Mouse (Mus musculus) forebrain, embryonic 10.5 days (tissue): ENCODE measurements at regions not wholly inside any gene's neighbourhood (a gene's known extent, or its start where the extent isn't known, plus 50 kb on each side); places are given as distances from the start of the nearest gene placed in this dataset.

Experiments used
- DNase-seq: peaks from one replicate; pipeline ENCODE4 v3.0.0-alpha.2; 2017; ENCODE audit warnings: low spot score; ENCODE audit errors: extremely low spot score
- H3K27ac ChIP-seq: fragments of 300-500 bp; sonication (generic); 2 replicates; pipeline ENCODE4 v1.5.1; 2016; ENCODE audit warnings: mild to moderate bottlenecking
- H3K27me3 ChIP-seq: fragments of 300-500 bp; sonication (generic); 2 replicates; pipeline ENCODE4 v1.6.1; 2016; ENCODE audit warnings: mild to moderate bottlenecking; ENCODE audit not compliant: poor library complexity, severe bottlenecking
- H3K36me3 ChIP-seq: fragments of 300-500 bp; sonication (generic); replicated peaks from 2 replicates; pipeline ENCODE4 v1.6.1; 2016; ENCODE audit warnings: mild to moderate bottlenecking, moderate library complexity
- H3K4me1 ChIP-seq: fragments of 300-500 bp; sonication (generic); 2 replicates; pipeline ENCODE4 v1.6.1; 2016
- H3K4me3 ChIP-seq: fragments of 300-500 bp; sonication (generic); 2 replicates; pipeline ENCODE4 v1.5.1; 2016; ENCODE audit warnings: mild to moderate bottlenecking, moderate library complexity
- H3K9me3 ChIP-seq: fragments of 300-500 bp; sonication (generic); 2 replicates; pipeline ENCODE4 v1.6.1; 2016; ENCODE audit warnings: mild to moderate bottlenecking, moderate library complexity
- WGBS: fragments of 180-500 bp; shearing (Covaris S2); methylation state at CpG from one replicate; pipeline ENCODE4 v1.1.7; 2016; 5-methylcytosine and 5-hydroxymethylcytosine counted together

DNA sequence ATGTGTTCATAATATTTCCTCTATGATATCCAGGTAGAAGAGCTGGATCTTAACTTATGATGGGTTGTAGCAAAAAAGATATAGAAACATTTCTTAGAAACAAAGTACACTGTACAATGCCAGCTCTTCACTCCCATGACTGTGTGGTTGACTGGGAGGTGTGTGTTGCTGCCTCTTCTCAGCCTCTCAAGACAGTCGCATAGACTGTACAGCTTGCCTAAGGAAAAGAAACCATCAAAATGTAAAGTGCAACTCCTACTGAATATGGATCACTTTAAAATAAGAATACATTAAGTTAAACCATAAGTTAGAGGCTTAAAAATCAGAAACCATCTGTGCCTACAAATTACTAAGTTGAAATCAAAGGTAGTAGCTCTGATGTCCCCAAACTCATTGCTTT, 125.5 kb upstream of the P3h2 start:
- Histone ChIP-seq H3K27ac (no peak overlapping the region), H3K9me3 (no peaks in the 10 kb centered on the region), H3K4me1 (no peaks in the 10 kb centered on the region), H3K4me3 (no peak overlapping the region), H3K36me3 (no peaks in the 10 kb centered on the region), H3K27me3 (no peaks in the 10 kb centered on the region)
- 91% methylated on average over 1 of the region's 1 CpGs for WGBS
- DNase-seq: no peak

DNA sequence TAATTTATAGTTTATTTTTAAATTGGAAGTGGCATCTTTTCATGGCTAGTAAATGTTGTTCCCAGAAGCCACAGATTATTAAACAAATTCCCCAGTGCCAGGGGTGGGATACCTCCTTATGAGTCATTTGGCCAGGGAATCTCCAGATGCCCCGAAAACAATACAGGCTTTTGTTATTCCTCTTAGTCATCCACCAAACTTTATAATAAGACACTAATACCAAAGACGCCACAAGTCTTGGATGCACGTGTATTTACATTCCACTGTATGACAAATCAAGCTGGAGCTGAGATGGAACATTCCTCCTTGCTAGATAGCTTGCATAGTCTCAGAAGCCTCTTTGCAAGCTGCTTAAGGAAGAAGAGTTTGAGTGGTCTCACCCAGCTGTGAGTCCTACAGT, 105.8 kb upstream of the P3h2 start:
- Histone ChIP-seq H3K9me3 (peaks cover 10% of the 10 kb centered on the region; the same call in 1 of the 2 replicates), H3K4me1 (no peaks in the 10 kb centered on the region), H3K4me3 (no peak overlapping the region), H3K36me3 (no peaks in the 10 kb centered on the region), H3K27ac (no peak overlapping the region), H3K27me3 (no peaks in the 10 kb centered on the region)
- WGBS: 82% methylated on average over 3 of the region's 3 CpGs
- no peak for DNase-seq

DNA sequence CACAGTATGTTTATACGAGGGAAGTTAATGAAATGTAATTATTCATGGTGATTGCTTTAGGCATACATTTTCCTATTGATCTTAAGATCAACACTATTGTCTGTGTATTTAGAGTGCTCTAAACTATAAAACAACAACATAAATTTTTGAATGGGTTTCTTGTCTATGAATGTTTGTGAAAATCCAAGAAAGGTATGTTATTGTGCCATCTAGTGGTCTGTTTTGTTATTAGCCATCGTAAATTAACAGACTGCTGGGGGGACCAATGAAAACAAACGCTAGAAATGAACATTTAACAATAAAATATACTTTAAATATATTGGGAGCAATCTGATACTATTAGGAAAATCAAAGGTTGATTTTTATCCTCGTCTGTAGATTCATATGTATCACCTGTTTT, 93.5 kb upstream of the P3h2 start:
- H3K4me1 ChIP-seq: no peaks in the 10 kb centered on the region
- no peaks in the 10 kb centered on the region for H3K36me3 ChIP-seq
- no peaks in the 10 kb centered on the region for H3K9me3 ChIP-seq
- no peak for DNase-seq
- 23% methylated on average over 4 of the region's 4 CpGs for WGBS
- no peaks in the 10 kb centered on the region for H3K27me3 ChIP-seq
- no peak overlapping the region for H3K27ac ChIP-seq
- H3K4me3 ChIP-seq: no peak overlapping the region

DNA sequence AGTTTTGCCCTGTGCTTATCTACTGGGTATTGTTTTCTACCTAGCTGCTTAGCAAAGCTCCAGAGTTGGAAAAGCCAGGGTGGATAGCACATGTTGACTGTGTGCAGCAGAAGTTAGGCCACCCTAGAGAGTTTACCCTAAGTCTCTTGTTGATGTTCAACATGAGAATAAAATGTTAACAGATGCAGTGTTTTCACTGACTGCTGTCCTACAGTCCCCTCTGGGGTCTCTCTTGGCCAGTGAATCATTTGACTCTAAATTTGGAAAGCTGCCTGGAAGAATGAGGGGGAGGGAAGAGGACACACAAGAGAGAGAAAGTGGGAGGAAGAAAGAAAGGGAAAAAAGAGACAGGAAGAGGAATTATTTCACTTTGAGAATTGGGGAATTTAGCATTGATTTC, 90.8 kb upstream of the P3h2 start:
- Histone ChIP-seq H3K4me1 (no peaks in the 10 kb centered on the region), H3K4me3 (no peak overlapping the region), H3K9me3 (no peaks in the 10 kb centered on the region), H3K36me3 (no peaks in the 10 kb centered on the region), H3K27me3 (no peaks in the 10 kb centered on the region), H3K27ac (no peak overlapping the region)
- DNase-seq: no peak

DNA sequence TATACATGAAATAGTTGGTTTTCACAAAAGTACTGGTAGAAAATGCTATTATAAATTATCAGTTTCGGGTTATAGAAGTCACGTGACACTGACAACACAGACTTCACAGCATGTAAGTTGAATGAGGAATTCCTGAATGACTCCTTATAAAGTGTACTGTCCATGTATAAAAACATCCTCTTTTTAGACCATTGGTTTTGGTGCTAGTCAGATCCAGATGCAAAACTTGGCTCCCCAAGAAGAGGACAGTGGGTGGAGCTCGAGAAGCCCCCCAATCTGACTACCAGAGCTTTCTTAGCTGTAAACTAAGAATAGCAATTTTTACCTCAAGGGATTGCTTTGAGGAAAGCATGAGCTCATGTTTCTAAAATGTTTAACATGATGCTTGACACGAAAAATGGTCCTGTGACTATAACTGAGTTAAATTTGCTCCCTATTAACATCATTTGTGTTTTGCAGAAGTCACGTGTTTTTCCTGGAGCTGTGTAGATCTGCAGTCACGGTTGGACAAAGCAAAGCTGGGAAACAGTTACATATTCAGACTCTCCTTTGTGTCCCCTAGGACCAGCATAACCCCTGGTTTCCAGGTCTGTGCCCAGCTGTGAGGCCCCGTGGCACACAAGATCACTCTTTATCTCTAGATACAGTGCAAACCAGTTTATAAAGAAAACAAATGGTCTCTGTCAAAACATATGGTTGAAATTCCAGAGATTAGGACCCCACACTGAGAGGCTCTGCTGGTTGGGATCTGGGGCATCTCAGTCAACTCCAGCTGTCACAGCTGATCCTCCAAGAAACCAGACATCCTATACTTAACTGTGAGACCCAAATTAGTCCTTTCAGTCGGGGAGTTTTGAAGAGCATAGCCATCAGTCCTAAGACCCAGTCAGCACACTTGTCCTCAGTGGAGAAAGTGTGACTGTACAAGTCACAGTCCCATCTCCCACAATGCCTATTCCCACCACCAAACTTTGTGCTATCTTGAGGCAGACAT, 80.0 kb upstream of the P3h2 start:
- Histone ChIP-seq H3K27me3 (no peaks in the 10 kb centered on the region), H3K36me3 (no peaks in the 10 kb centered on the region), H3K4me3 (no peak overlapping the region), H3K27ac (no peak overlapping the region), H3K9me3 (no peaks in the 10 kb centered on the region), H3K4me1 (peaks cover 16% of the 10 kb centered on the region)
- 59% methylated on average over 8 of the region's 8 CpGs for WGBS
- DNase-seq: no peak

DNA sequence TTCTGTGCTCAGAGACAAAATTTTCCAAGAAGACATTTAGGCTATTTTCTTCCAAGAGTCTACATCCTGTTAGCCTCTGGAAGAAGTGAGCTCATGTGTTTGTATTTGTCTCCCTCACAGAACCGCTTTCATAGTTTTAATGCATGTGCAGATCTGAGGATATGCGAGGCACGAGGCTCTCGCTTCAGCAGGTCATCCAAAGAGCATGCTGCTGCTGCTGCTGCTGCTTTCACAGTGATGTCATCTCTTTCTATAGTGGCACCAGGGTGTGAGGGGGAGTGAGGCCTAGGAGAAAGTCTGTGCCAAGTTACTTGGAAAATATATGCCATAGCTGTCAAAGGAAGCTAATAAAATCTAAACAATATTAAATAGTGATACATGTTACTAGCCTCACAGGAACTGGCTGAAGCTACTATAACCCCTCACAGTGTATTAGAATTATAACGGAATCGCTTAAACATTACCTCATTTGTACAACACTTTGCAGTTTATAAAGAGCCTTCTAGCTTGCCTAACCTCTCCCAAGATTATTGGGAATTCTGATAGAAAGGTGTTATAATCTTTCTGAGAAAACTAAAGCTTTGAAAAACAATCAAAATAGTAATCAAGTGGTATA, 79.2 kb upstream of the P3h2 start:
- Histone ChIP-seq H3K4me3 (no peak overlapping the region), H3K27ac (no peak overlapping the region), H3K27me3 (no peaks in the 10 kb centered on the region), H3K9me3 (no peaks in the 10 kb centered on the region), H3K4me1 (peaks cover 16% of the 10 kb centered on the region), H3K36me3 (no peaks in the 10 kb centered on the region)
- no peak for DNase-seq
- 75% methylated on average over 6 of the region's 6 CpGs for WGBS

DNA sequence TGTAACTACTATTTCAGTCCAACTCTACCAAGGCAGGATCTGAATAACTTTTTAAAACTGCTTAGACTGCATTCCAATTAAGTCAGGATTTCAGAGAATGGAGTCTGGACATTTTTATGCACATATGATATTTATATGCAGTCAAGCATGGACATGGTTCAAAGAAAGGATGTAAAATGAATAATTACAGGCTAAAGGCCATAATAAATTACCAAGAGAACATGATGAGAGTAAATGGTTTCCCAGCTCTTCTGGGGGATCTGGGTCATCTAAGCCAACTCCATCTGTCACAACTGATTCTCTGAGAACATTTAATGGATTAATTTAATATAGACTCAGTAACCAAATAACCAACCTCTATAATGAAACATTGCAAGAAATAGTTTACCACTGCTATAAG, 77.9 kb upstream of the P3h2 start:
- Histone ChIP-seq H3K9me3 (no peaks in the 10 kb centered on the region), H3K36me3 (no peaks in the 10 kb centered on the region), H3K27me3 (no peaks in the 10 kb centered on the region), H3K27ac (no peak overlapping the region), H3K4me1 (peaks cover 16% of the 10 kb centered on the region), H3K4me3 (no peak overlapping the region)
- DNase-seq: no peak

DNA sequence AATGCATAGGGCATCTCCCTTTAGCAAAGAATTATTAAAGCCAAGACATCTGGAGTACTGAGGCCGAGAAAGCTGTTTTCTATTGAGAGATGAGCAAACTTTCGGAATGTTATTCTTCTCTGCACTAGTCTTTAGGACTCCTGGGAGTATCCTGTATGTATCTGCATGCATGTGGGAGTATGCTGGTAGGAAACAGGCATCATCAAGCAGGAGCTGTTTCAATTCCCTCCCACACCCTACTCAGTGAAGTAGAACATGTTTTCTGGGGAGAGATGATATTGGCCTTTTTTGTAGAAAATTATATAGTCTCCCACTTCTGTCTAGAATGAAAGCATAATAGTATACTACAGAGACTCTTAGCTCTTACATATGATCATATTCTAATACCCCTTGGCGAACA, 76.1 kb upstream of the P3h2 start:
- Histone ChIP-seq H3K9me3 (no peaks in the 10 kb centered on the region), H3K4me1 (peaks cover 16% of the 10 kb centered on the region), H3K27ac (no peak overlapping the region), H3K27me3 (no peaks in the 10 kb centered on the region), H3K36me3 (no peaks in the 10 kb centered on the region), H3K4me3 (no peak overlapping the region)
- no peak for DNase-seq
- 89% methylated on average over 3 of the region's 3 CpGs for WGBS

DNA sequence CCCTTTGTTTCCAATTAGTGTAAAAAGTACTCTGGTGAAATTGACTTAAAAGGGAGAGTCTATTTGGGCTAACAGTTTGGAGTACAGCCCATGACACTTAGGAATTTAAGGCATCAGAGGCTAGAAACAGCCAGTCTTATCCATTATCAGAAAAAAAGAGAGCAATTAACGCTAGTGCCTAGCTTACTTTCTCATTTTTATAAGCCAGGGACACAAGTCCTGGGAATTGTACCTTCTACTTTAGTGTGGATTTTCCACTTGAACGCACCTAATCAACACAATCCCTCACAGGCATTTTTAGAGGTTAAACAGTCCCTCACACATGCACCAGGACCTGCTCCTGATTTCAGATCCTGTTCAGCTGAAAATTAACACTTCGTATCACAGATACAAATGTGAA, 65.9 kb upstream of the P3h2 start:
- Histone ChIP-seq H3K4me1 (peaks cover 7% of the 10 kb centered on the region), H3K27ac (no peak overlapping the region), H3K9me3 (no peaks in the 10 kb centered on the region), H3K27me3 (no peaks in the 10 kb centered on the region), H3K36me3 (no peaks in the 10 kb centered on the region), H3K4me3 (no peak overlapping the region)
- 21% methylated on average over 3 of the region's 3 CpGs for WGBS
- DNase-seq: no peak

DNA sequence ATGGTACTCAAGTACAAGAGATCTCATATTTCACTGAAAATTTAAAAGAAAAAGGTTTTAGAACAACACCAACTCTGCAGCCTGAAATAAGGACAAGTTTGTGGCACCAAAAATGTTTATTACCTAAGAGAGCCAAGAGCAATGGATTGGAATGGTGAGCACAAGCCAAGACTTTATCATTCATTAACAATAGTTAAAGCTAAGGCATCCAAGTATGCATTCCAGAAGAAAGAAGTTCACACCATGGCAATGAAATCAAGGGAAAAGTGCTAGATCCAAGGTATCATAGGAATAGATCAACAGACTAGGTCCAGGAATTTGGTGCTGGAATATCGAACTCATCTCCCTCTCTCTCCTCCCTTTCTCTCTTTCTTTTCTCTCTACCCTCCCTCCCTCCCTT, 63.8 kb upstream of the P3h2 start:
- no peak overlapping the region for H3K27ac ChIP-seq
- H3K4me3 ChIP-seq: no peak overlapping the region
- no peak for DNase-seq
- H3K27me3 ChIP-seq: no peaks in the 10 kb centered on the region
- no peaks in the 10 kb centered on the region for H3K9me3 ChIP-seq
- no peaks in the 10 kb centered on the region for H3K36me3 ChIP-seq
- WGBS: 90% methylated on average over 1 of the region's 1 CpGs
- H3K4me1 ChIP-seq: peaks cover 7% of the 10 kb centered on the region

DNA sequence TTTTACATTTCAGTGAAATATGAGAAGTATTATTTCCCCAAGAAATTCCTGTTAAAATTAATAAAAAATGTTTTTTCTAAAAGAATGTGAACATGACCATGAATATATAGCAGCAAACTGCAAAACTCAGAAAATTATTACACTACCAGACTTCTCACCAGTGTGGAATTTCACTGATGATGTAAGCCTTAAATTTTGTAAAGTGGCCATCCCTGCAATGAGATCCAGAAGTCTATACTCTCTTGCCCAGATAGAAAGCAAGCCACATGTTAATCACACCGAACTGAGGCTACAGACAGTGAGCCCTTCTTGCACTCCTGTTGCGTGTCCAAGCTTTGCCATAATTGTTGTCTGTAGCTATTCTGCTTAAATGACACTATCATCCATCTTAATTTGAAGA, 62.6 kb upstream of the P3h2 start:
- WGBS: 94% methylated on average over 2 of the region's 2 CpGs
- H3K27me3 ChIP-seq: no peaks in the 10 kb centered on the region
- H3K27ac ChIP-seq: no peak overlapping the region
- H3K4me1 ChIP-seq: peaks cover 14% of the 10 kb centered on the region
- no peak overlapping the region for H3K4me3 ChIP-seq
- no peaks in the 10 kb centered on the region for H3K9me3 ChIP-seq
- H3K36me3 ChIP-seq: no peaks in the 10 kb centered on the region
- no peak for DNase-seq

DNA sequence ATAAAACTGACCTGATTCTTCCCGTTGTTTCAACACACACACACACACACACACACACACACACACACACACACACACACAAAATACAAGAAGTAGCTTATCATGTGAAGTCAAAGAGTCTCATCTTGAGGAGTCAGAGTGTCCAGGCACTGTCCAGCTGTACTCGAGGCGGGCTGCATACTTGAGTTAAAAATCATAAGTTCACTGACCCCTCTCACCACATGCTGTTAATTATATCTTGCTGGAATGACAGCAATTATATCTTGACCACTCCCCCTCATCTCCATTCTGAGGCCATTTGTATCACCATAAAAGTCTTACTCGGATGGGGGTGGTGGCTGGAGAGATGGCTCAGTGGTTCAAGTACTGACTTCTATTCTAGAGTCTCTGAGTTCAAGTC, 58.5 kb upstream of the P3h2 start:
- Histone ChIP-seq H3K27me3 (no peaks in the 10 kb centered on the region), H3K27ac (no peak overlapping the region), H3K4me3 (no peak overlapping the region), H3K4me1 (peaks cover 7% of the 10 kb centered on the region; the same call in 1 of the 2 replicates), H3K9me3 (no peaks in the 10 kb centered on the region), H3K36me3 (no peaks in the 10 kb centered on the region)
- WGBS: 75% methylated on average over 4 of the region's 4 CpGs
- no peak for DNase-seq

DNA sequence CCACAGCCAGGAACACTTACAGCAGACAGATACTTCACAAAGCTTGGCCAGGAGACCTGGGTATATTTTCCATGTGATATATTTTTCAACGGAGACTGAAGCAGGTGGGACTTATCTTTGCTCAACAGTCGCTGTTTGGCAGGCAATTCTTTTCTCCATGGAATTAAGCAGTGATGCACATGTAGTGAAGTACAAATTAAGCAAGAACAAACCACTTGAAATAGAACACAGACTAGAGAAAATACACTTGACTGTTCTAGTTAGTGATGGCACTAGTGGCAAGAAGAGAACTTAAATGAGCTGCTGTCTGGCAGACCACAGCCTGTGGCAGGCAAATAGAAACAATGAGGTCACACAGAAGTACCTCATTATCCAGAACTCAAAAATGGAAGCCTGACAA, 57.8 kb upstream of the P3h2 start:
- DNase-seq: no peak
- Histone ChIP-seq H3K4me1 (peaks cover 7% of the 10 kb centered on the region; the same call in 1 of the 2 replicates), H3K4me3 (no peak overlapping the region), H3K36me3 (no peaks in the 10 kb centered on the region), H3K9me3 (no peaks in the 10 kb centered on the region), H3K27ac (no peak overlapping the region), H3K27me3 (no peaks in the 10 kb centered on the region)
- WGBS: 88% methylated on average over 2 of the region's 2 CpGs
